Mouse (Mus musculus) ES-Bruce4 (cell line): ENCODE measurements around the gene St6galnac3.

Source experiments
- CTCF ChIP-seq: IDR thresholded peaks from one replicate; pipeline ENCODE4 v1.8.1; 2011; ENCODE audit warnings: low read depth, low read length
- POLR2A ChIP-seq: IDR thresholded peaks from one replicate; pipeline ENCODE4 v1.8.1; 2011; ENCODE audit warnings: low read length; ENCODE audit not compliant: insufficient read depth

- TF ChIP-seq POLR2A (no peak), CTCF (no peak)
Measured at GRCm38 (mm10) chr3:153636804-153637153, 88.2 kb downstream of the St6galnac3 start.
